Mouse (Mus musculus): Measurements from ENCODE around the gene Sdcbp2.

Sdcbp2 gene

DNA sequence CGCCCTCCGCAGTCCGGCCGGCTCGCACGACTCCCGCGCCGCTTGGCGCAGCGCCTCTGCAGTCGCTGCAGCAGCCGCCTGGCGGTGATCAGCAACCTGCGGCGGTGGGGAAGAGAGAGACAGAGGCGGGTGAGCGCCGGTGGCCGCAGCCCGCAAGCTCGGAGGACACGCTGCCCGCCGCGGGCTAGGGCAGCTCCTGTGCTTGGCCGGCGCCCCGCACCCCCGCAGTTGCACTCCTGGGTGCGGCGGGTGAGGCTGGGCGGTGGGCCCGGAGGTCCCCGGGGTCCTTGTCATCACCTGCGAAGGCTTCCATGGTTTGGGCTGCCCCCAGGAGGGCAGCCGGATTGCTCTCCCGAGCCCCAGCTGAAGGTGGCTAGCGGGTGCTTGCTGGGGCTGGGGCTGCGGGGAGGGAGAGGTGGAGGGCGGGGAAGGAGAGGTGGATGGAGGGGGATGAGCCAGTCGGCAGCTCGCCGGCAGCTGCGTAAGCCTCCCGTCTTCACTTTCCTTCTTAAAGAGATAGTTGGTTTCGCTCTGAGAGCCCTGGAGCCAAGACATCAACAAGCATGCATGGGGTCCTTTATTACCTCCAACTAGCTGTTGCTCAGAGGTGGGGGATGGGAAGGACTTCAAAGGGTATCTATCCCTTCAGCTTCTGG lies 59.9 kb downstream of the Sdcbp2 start, which contains the start of gene Snph:
Gene Snph (minus strand): TSS at position 435 of the 656 bp plus-strand sequence.
- peak; percentile 73 for DNase-seq

DNA sequence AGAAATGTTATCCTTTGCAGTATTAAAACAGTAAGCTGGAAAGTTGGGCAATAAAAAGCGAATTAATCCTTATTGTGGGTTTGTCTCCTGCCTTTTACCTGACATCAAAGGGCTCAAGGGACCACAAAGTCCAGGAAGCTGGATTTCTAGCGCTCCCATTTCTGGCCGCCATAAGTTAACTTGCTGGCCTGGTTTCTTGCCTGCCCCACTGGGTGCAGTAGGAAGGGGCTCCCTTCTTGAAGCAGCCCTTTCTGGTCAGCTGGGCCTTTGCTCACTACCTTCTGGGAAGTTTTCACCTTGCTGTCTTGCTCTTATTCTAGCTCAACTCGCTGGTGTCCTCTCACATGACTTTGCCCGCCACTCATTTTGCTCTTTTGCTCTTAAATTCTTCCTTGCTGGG lies 60.6 kb downstream of the Sdcbp2 start:
- no peak for DNase-seq

DNA sequence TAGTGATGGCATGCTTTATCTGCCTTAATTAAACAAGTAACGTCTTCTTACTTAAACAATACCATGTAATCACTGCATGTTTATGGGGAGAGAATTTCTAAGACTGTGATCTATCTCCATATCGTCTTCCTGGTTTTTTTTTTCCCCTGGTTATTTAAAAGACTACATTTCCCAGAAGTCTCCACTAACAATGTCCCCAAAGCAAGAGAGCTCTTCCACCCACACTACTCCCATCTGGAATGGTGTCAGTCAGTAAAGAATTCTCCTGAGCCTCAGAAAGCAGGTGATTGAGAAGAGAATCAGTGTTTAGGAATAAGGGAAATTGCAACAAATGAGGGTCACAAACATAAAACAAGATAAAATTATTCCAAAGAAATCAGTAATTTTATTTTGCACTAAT lies 62.5 kb downstream of the Sdcbp2 start:
- DNase-seq, result no peak

DNA sequence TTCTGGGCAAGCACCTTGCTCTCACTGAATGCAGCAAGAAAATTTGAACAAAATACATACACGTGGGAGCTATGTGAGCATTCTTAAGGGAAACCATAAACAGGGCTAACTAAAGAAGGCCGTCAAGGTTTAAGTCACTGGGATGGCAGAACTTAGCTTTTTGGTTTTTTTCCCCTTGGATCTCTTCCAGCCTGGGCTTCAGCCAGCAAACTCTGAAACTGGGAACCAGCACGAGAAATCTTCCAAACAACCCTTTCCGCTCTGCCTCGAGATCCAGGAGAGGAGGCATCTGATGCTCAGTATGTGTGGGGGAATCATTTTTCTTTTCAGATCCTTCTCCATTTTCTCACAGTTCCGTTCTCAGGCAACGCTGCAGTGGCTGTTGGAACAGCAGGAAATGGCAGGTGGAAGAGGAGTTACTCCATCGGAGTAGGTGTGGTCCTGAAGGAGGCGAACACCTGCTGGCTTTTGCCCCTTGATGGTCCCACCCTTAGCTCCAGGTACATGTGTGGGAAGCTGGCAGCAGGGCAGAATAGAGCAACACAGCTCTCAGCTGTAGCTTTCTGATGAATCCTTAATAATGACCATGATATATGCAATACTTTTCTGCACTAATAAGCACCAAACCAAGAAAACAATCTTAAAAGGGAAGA lies 63.1 kb downstream of the Sdcbp2 start:
- DNase-seq, result no peak

DNA sequence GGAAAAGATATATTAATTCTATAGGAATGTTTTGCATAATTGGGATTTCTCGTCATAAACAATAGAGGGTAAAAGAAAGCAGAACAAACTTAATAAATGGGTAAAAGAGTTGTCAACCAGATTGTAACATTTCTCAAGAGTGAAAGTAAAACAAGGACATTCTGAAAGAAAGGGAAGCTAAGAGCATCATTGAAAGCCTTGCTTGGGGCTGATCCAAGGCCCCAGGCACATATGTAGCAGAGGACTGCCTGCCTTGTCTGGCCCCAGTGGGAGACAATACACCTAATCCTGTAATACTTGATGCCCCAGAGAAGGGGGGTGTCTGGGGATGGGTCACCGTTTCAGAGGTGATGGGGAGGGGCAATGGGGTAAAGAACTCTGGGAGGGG lies 63.6 kb downstream of the Sdcbp2 start:
- no peak for DNase-seq

All from kidney, postnatal 14 days (tissue).